Mouse (Mus musculus) liver, embryonic 14.5 days (tissue): Measurements from ENCODE around the gene Pde4d.

Experiments used
- CTCF ChIP-seq: IDR thresholded peaks from 2 replicates; pipeline ENCODE4 v1.5.1; 2016; ENCODE audit warnings: antibody characterized with exemption, low read depth, control low read depth
- EP300 ChIP-seq: IDR thresholded peaks from 2 replicates; pipeline ENCODE4 v1.6.1; 2016; ENCODE audit warnings: antibody characterized with exemption, low read depth

DNA sequence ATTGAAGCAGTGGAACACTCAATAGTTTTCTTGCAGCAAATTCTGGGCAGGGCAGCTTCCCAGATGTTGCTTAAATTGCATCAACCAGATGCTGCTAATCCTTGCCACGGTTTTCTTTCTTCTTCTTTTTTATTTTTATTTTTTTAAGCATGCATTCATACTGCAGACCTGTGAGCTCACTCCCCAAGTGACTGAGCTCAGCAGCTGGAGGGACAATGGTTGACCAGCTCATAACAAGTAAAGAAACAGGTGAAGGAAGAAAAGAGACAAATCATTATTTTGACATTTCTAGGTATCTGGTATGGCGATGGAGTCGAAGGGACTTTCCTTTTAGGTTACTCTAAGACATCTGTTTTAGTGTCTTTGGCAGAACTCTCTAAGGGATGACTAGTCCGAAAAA is 308.6 kb downstream of the Pde4d start:
- no peak for TF ChIP-seq CTCF
- TF ChIP-seq EP300, result no peak
